Mouse (Mus musculus) forebrain, embryonic 13.5 days (tissue): ENCODE data around the gene Zfp787. TPM values are rescaled to one million over a fixed set of nuclear protein-coding genes. Genes with fewer than 3 reads are reported as not detected.
"Not testable (repeated sequence)": the region's sequence is repeated elsewhere in the genome, so short reads cannot be mapped to it uniquely, and the experiment has no call there.

ENCODE experiments used
- ATAC-seq: fragments of 200-750 bp; cut with Nextera tagmentation; 2 replicates; pipeline ENCODE4 v1.8.0; 2017
- H3K27ac ChIP-seq: fragments of 300-500 bp; sonication (generic); 2 replicates; pipeline ENCODE4 v1.5.1; 2015; ENCODE audit warnings: inconsistent platforms, mild to moderate bottlenecking, moderate library complexity
- H3K27me3 ChIP-seq: fragments of 300-500 bp; sonication (generic); 2 replicates; pipeline ENCODE4 v1.6.1; 2015; ENCODE audit warnings: mild to moderate bottlenecking, inconsistent platforms
- H3K36me3 ChIP-seq: fragments of 300-500 bp; sonication (generic); 2 replicates; pipeline ENCODE4 v1.6.1; 2015; ENCODE audit warnings: mild to moderate bottlenecking, inconsistent platforms; ENCODE audit not compliant: poor library complexity, severe bottlenecking
- H3K4me1 ChIP-seq: fragments of 300-500 bp; sonication (generic); 2 replicates; pipeline ENCODE4 v1.6.1; 2015; ENCODE audit warnings: inconsistent platforms
- H3K4me2 ChIP-seq: fragments of 300-500 bp; sonication (generic); 2 replicates; pipeline ENCODE4 v1.6.1; 2015; ENCODE audit warnings: inconsistent platforms, mild to moderate bottlenecking, moderate library complexity
- H3K4me3 ChIP-seq: fragments of 300-500 bp; sonication (generic); 2 replicates; pipeline ENCODE4 v1.5.1; 2015; ENCODE audit warnings: mild to moderate bottlenecking, inconsistent platforms
- H3K9ac ChIP-seq: fragments of 300-500 bp; sonication (generic); 2 replicates; pipeline ENCODE4 v1.6.1; 2015; ENCODE audit warnings: mild to moderate bottlenecking, inconsistent platforms
- H3K9me3 ChIP-seq: fragments of 300-500 bp; sonication (generic); replicated peaks from 2 replicates; pipeline ENCODE4 v1.6.1; 2016; ENCODE audit warnings: inconsistent platforms
- WGBS: fragments of 180-500 bp; shearing (Covaris S2); methylation state at CpG from one replicate; pipeline ENCODE4 v1.1.7; 2015; 5-methylcytosine and 5-hydroxymethylcytosine counted together
- polyA plus RNA-seq: library from polyadenylated mRNA; unstranded; fragments of >200 nt; fragmentation: Nextera tagmentation; extraction: Ambion mirVana; gene quantifications from 2 replicates; pipeline ENCODE4 v1.2.1, GENCODE M21; 2015

Zfp787 gene
- polyA plus RNA-seq, 1 experiment from 2014 or later, result 22.8 TPM

DNA sequence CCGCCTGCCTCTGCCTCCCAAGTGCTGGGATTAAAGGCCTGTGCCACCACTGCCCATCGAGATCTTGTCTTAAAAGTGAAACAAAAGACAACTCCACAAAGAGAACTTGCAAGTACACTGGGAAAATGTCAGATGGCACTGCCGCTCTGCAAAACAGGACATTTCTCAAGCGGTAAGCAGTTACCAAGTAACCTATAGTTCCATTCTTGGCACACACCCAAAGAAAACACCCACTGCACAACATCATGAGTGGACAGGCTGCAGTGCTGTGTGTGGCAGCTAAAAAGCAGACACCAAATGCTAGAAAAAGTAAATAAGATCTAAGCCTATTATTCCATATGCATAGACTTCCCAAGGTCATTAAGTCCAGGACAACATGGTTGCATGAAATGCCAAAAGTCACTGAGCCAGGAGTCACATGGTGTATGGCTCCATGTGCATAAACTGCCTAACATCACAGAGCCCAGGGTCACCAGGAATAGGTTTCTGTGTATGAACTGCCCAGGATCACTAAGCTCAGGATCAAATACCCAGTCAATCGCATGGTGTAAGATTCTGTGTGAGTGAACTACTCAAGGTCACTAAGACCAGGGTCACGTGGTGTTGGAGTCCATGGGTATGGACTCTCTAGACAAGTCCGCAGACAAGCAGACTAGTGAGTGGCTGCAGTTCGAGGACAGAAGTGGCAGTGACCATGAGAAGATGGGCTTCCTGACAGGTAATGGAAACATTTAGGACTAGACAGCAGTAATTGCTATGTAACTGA is 10.2 kb downstream of the Zfp787 start:
- 87% methylated on average over 8 of the region's 8 CpGs for WGBS
- H3K4me1 ChIP-seq, result peaks cover 24% of the 10 kb centered on the region
- H3K4me2 ChIP-seq, result no peak overlapping the region
- no peaks in the 10 kb centered on the region for H3K9me3 ChIP-seq
- H3K27me3 ChIP-seq, result no peaks in the 10 kb centered on the region
- ATAC-seq, result no peak
- H3K36me3 ChIP-seq, result peaks cover 10% of the 10 kb centered on the region; the same call in 1 of the 2 replicates
- H3K27ac ChIP-seq, result no peak overlapping the region
- no peak overlapping the region for H3K4me3 ChIP-seq
- H3K9ac ChIP-seq, result no peak overlapping the region

DNA sequence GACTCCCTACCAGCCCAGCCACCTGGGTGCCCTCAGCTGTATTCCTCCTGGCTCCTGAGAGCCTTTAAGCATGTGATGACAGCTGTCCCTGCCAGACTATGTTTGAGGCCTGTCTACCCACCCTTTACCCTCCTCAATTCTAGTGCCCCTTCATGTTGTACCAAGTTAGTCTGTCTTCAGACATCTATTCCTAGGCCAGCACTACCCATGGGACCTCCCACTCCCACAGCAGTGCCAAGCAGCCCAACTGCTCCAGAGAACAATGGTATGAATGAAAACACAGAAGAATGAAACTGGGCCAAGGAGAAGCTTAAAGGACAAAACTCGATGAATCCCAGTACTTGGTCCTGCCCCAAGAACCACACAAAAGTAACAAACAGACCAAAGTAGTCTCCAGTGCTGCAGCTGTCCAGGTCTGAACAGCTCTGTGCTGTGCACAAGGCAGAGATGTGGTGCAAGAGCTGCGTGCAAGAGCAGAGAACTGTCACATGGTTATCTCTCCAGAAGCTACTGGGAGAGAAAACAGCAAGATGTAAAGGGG is 11.7 kb downstream of the Zfp787 start:
- H3K9me3 ChIP-seq, result no peaks in the 10 kb centered on the region
- H3K4me1 ChIP-seq, result peaks cover 20% of the 10 kb centered on the region
- no peaks in the 10 kb centered on the region for H3K27me3 ChIP-seq
- no peak overlapping the region for H3K27ac ChIP-seq
- WGBS, result 71% methylated on average over 2 of the region's 2 CpGs
- no peak overlapping the region for H3K9ac ChIP-seq
- 0 out of 2 replicates have a peak, but pooled peaks have one; percentile 28 for ATAC-seq
- H3K4me3 ChIP-seq, result no peak overlapping the region
- H3K36me3 ChIP-seq, result peaks cover 10% of the 10 kb centered on the region; the same call in 1 of the 2 replicates
- no peak overlapping the region for H3K4me2 ChIP-seq

DNA sequence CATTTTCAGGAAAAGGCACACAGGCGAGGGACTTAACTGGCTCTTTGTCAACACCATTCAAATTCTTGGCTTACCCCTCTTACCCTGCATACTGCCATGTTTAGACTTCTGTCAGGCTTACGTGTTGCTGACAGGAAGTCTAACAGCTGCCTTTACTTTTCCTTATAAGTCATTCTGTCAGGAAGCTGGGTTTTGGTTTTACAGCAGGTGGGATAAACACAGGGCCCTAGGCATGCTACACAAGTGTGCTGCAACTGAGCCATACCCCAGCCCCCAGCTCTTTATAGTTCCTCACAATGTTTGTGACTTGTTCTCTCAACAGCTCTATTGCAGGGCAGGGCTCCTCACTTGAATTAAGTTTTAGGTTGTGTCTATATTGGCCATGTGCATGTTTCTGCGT is 16.5 kb downstream of the Zfp787 start:
- Histone ChIP-seq H3K4me3 (no peak overlapping the region), H3K4me1 (peaks cover 4% of the 10 kb centered on the region), H3K9ac (no peak overlapping the region), H3K27me3 (no peaks in the 10 kb centered on the region), H3K4me2 (no peak overlapping the region), H3K9me3 (no peaks in the 10 kb centered on the region), H3K27ac (no peak overlapping the region), H3K36me3 (peaks cover 24% of the 10 kb centered on the region)
- ATAC-seq, result no peak
- 86% methylated on average over 3 of the region's 3 CpGs for WGBS

DNA sequence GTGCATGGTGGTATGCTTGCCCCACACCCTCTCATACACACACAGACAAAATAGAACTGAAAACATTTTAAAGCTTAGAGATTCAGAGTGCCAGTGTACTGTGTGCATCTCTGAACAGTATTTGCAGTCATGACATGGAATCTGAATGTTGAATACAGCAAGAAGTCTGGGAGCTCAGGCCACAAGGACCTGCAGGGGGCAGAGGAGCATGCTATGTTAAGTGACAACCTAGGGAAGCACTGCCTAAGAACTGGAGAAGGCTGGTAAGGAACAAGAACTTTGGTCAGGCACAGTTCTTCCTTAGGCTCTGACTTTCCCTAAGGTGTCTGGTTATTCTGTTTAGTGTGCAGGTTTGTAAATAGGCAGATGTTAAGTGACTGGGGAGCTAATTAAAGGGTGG is 19.3 kb downstream of the Zfp787 start:
- Histone ChIP-seq H3K36me3 (peaks cover 44% of the 10 kb centered on the region), H3K27ac (no peak overlapping the region), H3K4me2 (no peak overlapping the region), H3K4me1 (no peaks in the 10 kb centered on the region), H3K27me3 (no peaks in the 10 kb centered on the region), H3K9ac (no peak overlapping the region), H3K4me3 (no peak overlapping the region), H3K9me3 (peaks cover 9% of the 10 kb centered on the region; the same call in 1 of the 2 replicates)
- no peak for ATAC-seq

DNA sequence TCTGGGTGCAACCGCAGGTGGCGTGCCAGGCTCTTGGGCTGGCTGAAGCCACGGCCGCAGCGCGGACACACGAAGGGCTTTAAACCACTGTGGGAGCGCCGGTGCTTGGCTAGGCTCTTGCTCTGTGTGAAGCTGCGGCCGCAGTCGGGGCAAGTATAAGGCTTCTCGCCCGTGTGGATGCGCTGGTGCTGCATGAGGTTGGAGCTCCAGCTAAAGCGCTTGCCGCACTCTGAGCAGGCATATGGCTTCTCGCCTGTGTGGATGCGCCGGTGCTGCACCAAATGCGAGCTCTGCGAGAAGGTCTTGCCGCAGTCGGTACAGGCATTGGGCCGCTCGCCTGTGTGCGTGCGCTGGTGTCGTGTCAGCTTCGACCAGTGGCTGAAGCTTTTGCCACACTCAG is 23.2 kb downstream of the Zfp787 start:
- 83% methylated on average over 30 of the region's 30 CpGs for WGBS
- Histone ChIP-seq H3K4me2 (no peak overlapping the region), H3K4me1 (no peaks in the 10 kb centered on the region), H3K27ac (no peak overlapping the region), H3K4me3 (no peak overlapping the region), H3K36me3 (peaks cover 48% of the 10 kb centered on the region), H3K9ac (no peak overlapping the region), H3K27me3 (no peaks in the 10 kb centered on the region), H3K9me3 (peaks cover 9% of the 10 kb centered on the region; the same call in 1 of the 2 replicates)
- no peak for ATAC-seq

DNA sequence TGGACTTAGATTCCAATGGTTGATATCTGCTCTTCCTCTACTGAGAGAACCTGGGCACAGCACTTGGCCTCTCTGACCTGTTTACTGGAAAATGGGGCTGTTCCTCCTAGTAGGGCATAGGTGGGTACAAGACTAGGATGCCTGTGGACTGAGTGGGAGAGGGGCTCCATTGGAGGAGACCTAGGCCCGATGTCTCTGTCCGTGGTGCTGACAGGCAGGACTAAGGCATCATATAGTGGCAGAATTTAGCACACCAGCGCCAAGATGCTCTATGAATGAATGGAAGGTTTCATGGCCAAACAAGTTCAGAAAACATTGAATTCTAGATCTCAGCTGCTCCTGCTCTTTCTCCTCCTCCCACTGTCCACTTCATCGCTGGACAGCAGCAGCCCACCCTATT is 25.5 kb downstream of the Zfp787 start:
- Histone ChIP-seq H3K4me2 (no peak overlapping the region), H3K9ac (no peak overlapping the region), H3K9me3 (peaks cover 9% of the 10 kb centered on the region; the same call in 1 of the 2 replicates), H3K4me1 (no peaks in the 10 kb centered on the region), H3K27ac (no peak overlapping the region), H3K36me3 (peaks cover 41% of the 10 kb centered on the region), H3K4me3 (no peak overlapping the region), H3K27me3 (no peaks in the 10 kb centered on the region)
- ATAC-seq, result no peak
- 49% methylated on average over 4 of the region's 4 CpGs for WGBS

DNA sequence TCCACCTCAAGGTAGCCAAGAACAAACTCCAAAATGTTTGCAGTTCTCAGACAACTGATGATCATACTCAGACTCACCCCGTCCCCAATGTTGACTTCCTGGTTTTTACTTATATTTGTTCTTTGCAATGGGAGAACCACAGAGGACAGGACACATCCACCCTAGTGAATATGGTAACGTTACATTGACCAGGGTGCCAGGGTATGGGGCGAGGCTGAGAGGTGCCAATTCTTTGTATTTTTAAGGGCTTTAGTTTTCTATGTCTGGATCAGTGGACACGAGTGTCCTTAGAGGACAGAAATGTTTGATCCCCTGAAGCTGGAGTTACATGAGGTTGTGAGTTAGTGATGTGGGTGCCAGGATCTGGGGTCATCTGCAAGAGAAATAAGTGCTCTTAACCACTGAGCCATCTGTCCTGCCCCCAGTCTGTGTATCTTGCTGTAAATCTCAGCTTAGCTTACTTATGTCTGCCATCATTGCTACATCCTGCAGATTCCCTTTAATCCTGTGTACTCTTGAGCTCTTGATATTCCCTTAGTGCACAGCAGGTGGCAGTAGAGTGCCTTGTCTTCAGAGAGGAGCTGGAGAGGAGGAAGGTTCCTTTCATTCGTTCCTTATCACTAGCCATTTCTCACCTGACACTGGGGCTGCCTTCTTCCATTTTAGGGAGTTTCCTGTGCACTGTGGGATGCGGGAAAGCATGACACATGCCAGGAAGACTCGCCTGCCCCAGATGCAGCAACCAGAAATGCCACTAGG is 28.9 kb downstream of the Zfp787 start:
- Histone ChIP-seq H3K27me3 (no peaks in the 10 kb centered on the region), H3K4me2 (no peak overlapping the region), H3K9ac (no peak overlapping the region), H3K4me1 (no peaks in the 10 kb centered on the region), H3K36me3 (peaks cover 14% of the 10 kb centered on the region), H3K4me3 (no peak overlapping the region), H3K9me3 (no peaks in the 10 kb centered on the region; the same call in 1 of the 2 replicates), H3K27ac (no peak overlapping the region)
- WGBS, result 40% methylated on average over 7 of the region's 7 CpGs
- ATAC-seq, result peak; percentile 79

DNA sequence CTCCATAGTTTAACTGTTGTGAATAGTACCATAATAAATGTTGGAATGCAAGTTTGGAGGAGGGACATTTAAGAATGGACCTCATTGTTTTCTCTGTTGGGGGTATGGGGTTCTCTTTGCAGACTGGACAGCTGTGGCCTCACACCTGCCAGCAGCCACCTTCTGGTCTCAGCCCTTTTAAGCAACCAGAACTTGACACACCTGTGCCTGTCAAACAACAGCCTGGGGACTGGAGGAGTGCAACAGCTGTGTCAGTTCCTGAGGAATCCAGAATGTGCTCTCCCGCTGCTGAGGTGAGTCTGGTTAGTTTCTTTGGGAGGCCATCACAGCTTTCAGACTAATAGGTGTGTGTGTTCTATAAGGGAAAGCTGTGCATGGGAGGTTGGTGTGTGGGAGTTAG is 34.7 kb downstream of the Zfp787 start:
- not testable (repeated sequence) for ATAC-seq, H3K4me2 ChIP-seq, H3K9me3 ChIP-seq, H3K27me3 ChIP-seq, H3K4me3 ChIP-seq, H3K36me3 ChIP-seq, H3K27ac ChIP-seq, H3K9ac ChIP-seq, H3K4me1 ChIP-seq
- WGBS, result 84% methylated on average over 1 of the region's 1 CpGs

DNA sequence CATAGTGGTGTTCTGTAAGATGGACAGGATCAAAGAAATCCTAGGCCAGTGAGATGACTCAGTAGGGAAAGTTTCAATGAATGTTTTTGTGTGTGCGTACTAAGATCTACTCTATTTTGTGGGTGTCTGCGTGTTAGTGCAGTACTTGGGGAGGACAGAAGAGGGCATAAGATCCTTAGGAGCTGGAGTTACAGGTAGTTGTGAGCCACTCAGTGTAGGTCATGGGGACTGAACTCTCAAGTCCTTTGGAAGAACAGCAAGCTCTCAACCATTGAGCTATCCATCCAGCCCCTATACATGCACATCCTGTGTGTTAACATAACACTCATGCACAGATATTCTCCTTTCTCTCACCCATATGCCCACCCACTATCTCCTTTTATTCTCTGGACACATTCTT is 35.7 kb downstream of the Zfp787 start:
- not testable (repeated sequence) for H3K9ac ChIP-seq, H3K4me1 ChIP-seq, H3K9me3 ChIP-seq, H3K4me3 ChIP-seq, H3K27me3 ChIP-seq, H3K4me2 ChIP-seq, H3K36me3 ChIP-seq, ATAC-seq, H3K27ac ChIP-seq
- 80% methylated on average over 2 of the region's 2 CpGs for WGBS

DNA sequence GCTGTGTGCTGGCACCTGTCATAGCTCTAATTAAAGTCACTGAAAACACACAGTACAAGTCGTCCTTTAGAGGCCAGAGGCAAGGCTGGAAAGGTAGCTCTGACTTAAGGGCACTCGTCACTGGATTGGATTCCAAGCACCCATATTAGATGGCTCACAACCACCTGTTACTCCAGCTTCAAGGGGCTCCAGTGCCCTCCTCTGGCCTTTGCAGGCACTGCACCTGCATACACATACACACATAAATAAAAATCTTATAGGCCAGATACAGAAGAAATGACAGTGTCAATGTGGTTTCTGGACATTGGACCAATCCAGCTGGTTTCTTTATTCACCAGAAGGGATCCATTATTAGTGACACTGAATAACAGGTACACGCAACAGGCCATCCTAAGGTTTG is 36.3 kb downstream of the Zfp787 start:
- Histone ChIP-seq H3K4me3 (no peak overlapping the region), H3K4me2 (no peak overlapping the region), H3K4me1 (no peaks in the 10 kb centered on the region), H3K36me3 (no peaks in the 10 kb centered on the region), H3K27me3 (no peaks in the 10 kb centered on the region), H3K9me3 (0 out of 2 replicates have a peak, but pooled peaks cover 5% of the 10 kb centered on the region), H3K9ac (no peak overlapping the region), H3K27ac (no peak overlapping the region)
- 79% methylated on average over 3 of the region's 3 CpGs for WGBS
- ATAC-seq, result no peak
